Mouse (Mus musculus) cerebellum, adult 11-12 months (tissue): ENCODE data around the gene Irs2.
A peak's percentile ranks its signal among the peaks of the same experiment; 100 is the strongest.

Experiments used
- DNase-seq: peaks from one replicate; pipeline ENCODE4 v3.0.0; 2022

Gene Irs2

GRCm38 (mm10) chr8:10980876-10981275 is 27.4 kb downstream of the Irs2 start:
- no peak for DNase-seq

- DNase-seq: no peak
Measured at GRCm38 (mm10) chr8:10979916-10980315, 28.3 kb downstream of the Irs2 start.

GRCm38 (mm10) chr8:10979196-10979794 is 29.0 kb downstream of the Irs2 start:
- DNase-seq: no peak

DNA sequence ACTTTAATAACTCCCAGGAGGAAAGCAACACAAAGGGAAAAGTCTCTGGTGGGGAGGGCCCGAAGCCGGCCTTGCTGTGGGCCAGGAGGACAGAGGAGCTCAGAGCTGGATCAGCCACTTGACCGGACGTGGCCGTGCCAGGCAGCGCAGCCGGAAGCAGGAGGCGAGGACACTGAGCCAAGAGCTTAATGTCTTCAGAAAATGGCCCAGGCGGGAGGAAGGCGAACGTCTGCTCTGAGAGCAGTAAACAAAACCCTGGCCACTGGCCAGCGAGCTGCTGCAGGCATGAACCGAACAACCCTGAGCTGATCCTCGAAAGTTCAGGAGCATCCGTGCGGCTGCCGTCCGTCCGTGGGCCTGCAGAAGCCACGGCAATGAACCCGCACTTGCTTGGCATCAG is 29.9 kb downstream of the Irs2 start:
- peak; percentile 85 for DNase-seq

GRCm38 (mm10) chr8:10977742-10978376 is 30.4 kb downstream of the Irs2 start:
- no peak for DNase-seq

- no peak for DNase-seq
Measured at GRCm38 (mm10) chr8:10974659-10975058, 33.6 kb downstream of the Irs2 start.

GRCm38 (mm10) chr8:10974126-10974525 is 34.1 kb downstream of the Irs2 start:
- DNase-seq: no peak

GRCm38 (mm10) chr8:10972851-10973452 is 35.3 kb downstream of the Irs2 start:
- DNase-seq: no peak

DNA sequence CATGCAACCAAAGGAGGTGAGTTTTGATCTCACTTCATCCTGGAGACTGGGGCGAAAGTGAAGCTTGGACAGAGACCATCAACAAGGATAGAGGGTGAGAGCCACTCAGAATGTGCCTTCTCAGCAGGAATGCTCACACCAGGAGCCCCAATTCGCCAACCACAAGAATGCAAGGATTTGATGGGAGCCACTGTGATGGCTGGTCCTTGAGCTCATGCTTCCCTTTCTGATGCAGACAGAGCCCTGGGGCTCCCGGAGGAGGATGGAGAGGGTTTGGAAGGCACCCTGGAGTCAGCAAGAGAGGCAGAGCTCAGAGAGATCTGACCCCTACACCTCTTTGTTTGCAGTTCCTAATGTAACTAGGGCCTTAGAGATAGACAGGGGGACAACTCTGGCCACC is 36.3 kb downstream of the Irs2 start:
- DNase-seq: no peak

DNA sequence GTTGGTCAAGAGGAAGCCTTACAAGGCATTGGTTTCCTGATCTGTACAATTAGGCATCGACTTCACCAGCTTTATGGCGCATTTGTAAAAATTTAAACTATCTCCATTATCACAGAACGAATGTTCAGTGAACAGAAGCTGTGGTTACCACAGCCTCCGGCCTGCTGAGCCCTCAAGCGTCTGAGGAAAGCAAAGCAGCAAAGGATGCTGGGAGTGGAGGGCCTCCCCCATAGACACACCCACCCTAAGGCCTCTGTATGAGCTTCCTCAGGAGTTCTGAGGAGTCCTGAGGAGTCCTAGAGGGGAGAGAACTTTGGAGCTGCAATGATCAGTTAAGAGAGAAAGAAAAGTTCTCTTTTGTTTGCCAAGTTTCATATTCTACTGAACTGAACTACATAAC is 36.7 kb downstream of the Irs2 start:
- no peak for DNase-seq

DNA sequence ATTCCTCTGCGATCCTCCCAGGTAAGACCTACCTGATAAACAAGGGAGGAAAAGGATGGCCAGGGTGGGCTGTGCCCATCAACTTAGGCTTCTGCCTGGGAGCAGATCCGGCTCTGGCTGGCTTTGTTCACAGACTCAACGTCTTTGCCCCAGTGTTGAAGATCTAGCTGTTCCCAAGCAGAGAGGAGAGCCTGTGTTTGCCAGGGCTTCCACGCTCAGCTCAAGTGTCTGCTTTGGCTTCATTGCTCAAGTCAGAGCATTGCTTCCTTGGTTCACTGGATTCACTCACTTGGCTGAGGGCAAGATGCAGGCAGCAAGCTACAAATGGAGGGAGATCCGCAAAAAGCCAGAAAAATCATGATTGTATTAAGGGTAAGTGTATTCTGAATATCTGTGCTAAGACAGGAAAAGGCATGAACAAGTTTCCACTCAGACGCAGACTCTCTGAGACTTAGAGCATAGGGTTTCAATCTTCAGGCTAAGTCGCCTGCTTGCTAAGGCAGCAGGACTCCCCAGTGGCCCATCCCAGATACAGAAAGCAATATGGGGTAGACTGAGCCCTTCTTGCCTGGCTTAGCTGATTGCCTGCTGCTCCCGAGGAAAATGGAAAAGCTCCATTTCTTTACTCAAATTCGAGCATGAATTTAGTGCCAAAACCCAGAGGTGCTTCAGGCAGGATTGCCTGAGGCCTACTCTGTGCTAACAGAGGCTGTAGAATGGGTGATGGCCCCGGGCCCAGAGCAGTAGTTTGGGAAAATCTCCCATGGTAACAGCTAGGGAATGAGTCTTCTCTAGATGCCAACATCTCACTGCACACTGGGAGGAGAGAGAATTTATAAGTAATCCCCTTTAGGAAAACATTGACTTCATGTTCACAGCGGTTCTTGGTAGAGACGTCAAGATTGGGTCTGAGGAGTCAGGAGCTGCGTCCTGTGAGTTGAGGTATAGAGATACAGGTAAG is 37.5 kb downstream of the Irs2 start:
- no peak for DNase-seq

GRCm38 (mm10) chr8:10968687-10969086 is 39.6 kb downstream of the Irs2 start:
- DNase-seq: no peak

- DNase-seq: no peak
Measured at GRCm38 (mm10) chr8:10965401-10966117, 42.7 kb downstream of the Irs2 start.

DNA sequence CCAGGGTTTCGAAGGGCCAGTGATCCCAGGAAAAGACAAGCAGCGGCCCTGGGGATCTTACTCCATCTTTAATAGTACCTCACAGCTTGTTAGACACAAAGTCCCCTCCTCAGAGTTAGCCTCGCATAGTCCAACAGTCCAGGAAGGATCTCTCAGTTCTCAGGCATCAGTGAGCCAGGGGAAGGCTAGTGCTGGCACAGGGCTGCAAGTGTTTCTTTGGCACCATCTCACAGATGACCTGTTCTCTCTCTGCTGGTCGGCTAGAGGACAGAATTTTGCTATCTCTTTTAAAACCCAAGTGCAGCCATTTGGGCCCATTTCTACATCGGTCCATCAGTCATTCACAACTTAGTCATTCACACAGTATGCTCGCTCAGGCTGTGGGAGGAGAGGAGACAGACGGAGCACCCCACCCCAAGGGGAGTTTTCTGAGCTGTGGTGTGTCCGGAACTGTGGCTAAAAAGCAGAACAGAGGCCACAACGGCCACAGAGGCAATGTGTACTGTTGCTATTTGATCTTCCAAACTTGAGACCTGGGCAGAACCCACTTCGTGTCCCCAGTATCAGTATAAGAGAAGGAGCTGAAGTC is 43.7 kb downstream of the Irs2 start:
- DNase-seq: no peak

GRCm38 (mm10) chr8:10961989-10962388 is 46.3 kb downstream of the Irs2 start:
- no peak for DNase-seq

GRCm38 (mm10) chr8:10960277-10960819 is 47.9 kb downstream of the Irs2 start:
- DNase-seq: no peak

DNA sequence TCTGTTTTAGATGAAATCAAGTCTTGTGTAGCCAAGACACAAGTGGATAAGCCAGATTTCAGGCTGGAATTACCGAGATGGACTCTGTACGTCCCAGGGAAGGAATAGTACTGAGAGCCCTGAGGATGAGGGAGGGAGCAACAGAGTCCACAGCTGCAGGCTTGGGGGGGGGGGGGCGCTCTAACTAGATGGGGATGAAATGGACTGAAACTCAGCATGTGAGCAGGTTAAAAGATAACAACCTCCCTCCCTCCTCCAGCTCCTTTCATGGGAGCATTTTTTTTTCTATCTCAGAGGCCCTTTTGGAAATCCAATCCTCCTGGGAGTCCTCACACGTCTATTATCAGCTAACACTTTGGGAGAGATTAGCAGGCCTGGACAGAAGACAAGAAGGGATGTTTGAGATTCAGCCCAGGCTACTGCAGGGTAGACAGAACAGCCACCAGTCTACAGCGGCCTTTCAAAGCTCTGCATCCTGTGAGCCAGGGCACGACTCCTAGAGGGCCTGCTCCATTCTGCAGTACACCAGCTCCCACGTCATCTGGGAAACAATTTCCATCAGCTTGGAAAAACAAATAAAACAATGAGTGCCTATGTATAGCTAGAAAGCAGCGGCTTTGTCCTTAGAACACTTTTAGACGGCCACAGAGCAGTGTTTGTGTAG is 50.8 kb downstream of the Irs2 start:
- DNase-seq: no peak

GRCm38 (mm10) chr8:10953346-10954053 is 54.8 kb downstream of the Irs2 start:
- peak; percentile 41 for DNase-seq

- DNase-seq: no peak
Measured at GRCm38 (mm10) chr8:10952706-10953105, 55.6 kb downstream of the Irs2 start.

DNA sequence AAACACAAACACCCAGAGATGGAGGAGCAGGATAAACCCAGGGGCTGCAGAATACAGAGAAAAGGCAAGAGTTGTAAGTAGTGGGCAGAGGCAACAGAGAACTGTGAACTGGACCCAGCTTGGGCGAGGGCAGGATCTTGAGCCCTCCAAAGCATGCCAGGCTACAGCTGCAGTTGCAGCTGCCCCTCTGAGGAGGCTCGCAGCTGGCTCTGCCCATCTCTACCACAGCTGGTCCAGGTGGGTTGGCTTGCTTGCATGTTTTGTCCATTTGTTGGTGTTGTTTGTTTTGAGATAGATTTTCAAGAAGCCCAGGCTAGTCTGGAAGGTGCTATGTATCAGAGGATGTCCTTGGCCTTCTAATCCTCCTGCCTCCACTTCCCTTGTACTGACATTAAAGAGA is 56.0 kb downstream of the Irs2 start:
- DNase-seq: no peak

DNA sequence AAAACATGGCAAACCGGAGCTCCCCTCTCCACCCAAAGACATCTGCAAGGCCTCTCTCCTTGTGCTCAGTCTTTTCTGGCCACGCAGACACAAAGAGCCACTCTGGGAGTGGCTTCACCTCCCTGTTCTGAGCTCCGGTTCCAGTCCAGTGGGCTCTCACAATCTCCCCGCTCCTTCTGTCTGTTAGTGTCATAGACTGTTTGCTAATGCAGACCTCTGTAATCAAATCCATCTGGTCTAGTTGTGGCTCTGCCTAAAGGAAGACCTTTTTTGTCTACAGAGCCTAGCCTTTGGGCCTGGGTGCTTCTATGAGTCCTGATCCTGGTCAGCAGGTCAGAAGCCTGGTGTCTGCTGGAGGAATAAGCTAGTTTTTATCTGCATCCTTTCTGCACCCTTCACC is 56.7 kb downstream of the Irs2 start:
- DNase-seq: no peak
